Mouse (Mus musculus) adipocyte (in vitro differentiated cells): ENCODE measurements around the gene Pde10a.

Source experiments
- DNase-seq: peaks from one replicate; pipeline ENCODE4 v3.0.0-alpha.2; 2016; ENCODE audit warnings: low spot score

The Pde10a gene

GRCm38 (mm10) chr17:8801083-8801854, 276.1 kb downstream of the Pde10a start:
- peak; percentile 31 for DNase-seq

GRCm38 (mm10) chr17:8801855-8802104, 276.6 kb downstream of the Pde10a start:
- DNase-seq, result no peak

- DNase-seq, result no peak
Measured at GRCm38 (mm10) chr17:8802161-8802888, 277.2 kb downstream of the Pde10a start.

- no peak for DNase-seq
Measured at GRCm38 (mm10) chr17:8802889-8803799, 278.0 kb downstream of the Pde10a start.

GRCm38 (mm10) chr17:8807345-8807744, 282.2 kb downstream of the Pde10a start:
- no peak for DNase-seq

- DNase-seq, result no peak
Measured at GRCm38 (mm10) chr17:8809771-8810170, 284.6 kb downstream of the Pde10a start.

- DNase-seq, result no peak
Measured at GRCm38 (mm10) chr17:8810201-8810600, 285.0 kb downstream of the Pde10a start.

- DNase-seq, result peak; percentile 57
Measured at GRCm38 (mm10) chr17:8812228-8812865, 287.2 kb downstream of the Pde10a start.

GRCm38 (mm10) chr17:8813773-8814491, 288.8 kb downstream of the Pde10a start:
- DNase-seq, result no peak

GRCm38 (mm10) chr17:8815376-8815775, 290.2 kb downstream of the Pde10a start:
- DNase-seq, result peak; percentile 35

GRCm38 (mm10) chr17:8815864-8816263, 290.7 kb downstream of the Pde10a start:
- DNase-seq, result no peak

- DNase-seq, result no peak
Measured at GRCm38 (mm10) chr17:8818675-8819074, 293.5 kb downstream of the Pde10a start.

- DNase-seq, result no peak
Measured at GRCm38 (mm10) chr17:8823548-8823947, 298.4 kb downstream of the Pde10a start.

- no peak for DNase-seq
Measured at GRCm38 (mm10) chr17:8827204-8827603, 302.0 kb downstream of the Pde10a start.

GRCm38 (mm10) chr17:8831001-8831400, 305.8 kb downstream of the Pde10a start:
- no peak for DNase-seq

GRCm38 (mm10) chr17:8836292-8836691, 311.1 kb downstream of the Pde10a start:
- DNase-seq, result no peak

GRCm38 (mm10) chr17:8838252-8838651, 313.1 kb downstream of the Pde10a start:
- DNase-seq, result no peak

- no peak for DNase-seq
Measured at GRCm38 (mm10) chr17:8839237-8840011, 314.3 kb downstream of the Pde10a start.

- DNase-seq, result no peak
Measured at GRCm38 (mm10) chr17:8841094-8841493, 315.9 kb downstream of the Pde10a start.

- no peak for DNase-seq
Measured at GRCm38 (mm10) chr17:8841897-8842540, 316.8 kb downstream of the Pde10a start.
